Mouse (Mus musculus) liver, embryonic 13.5 days (tissue): Measurements from ENCODE around the gene Sncb. TPM values are rescaled to one million over a fixed set of nuclear protein-coding genes. Genes with fewer than 3 reads are reported as not detected.

ENCODE experiments used
- ATAC-seq: fragments of 200-750 bp; cut with Nextera tagmentation; 2 replicates; pipeline ENCODE4 v1.8.0; 2017; ENCODE audit warnings: low read depth, mild to moderate bottlenecking, moderate number of reproducible peaks, moderate library complexity
- DNase-seq: peaks from one replicate; pipeline ENCODE4 v3.0.0; 2022
- H3K27ac ChIP-seq: fragments of 300-500 bp; sonication (generic); 2 replicates; pipeline ENCODE4 v1.5.1; 2015; ENCODE audit warnings: moderate library complexity, mild to moderate bottlenecking, inconsistent platforms
- H3K27me3 ChIP-seq: fragments of 300-500 bp; sonication (generic); 2 replicates; pipeline ENCODE4 v1.6.1; 2015; ENCODE audit warnings: mild to moderate bottlenecking, inconsistent platforms
- H3K36me3 ChIP-seq: fragments of 300-500 bp; sonication (generic); 2 replicates; pipeline ENCODE4 v1.6.1; 2015; ENCODE audit warnings: mild to moderate bottlenecking, inconsistent platforms
- H3K4me1 ChIP-seq: fragments of 300-500 bp; sonication (generic); replicated peaks from 2 replicates; pipeline ENCODE4 v1.6.1; 2015; ENCODE audit warnings: inconsistent platforms
- H3K4me2 ChIP-seq: fragments of 300-500 bp; sonication (generic); 2 replicates; pipeline ENCODE4 v1.6.1; 2015; ENCODE audit warnings: inconsistent platforms, mild to moderate bottlenecking, moderate library complexity
- H3K4me3 ChIP-seq: fragments of 300-500 bp; sonication (generic); replicated peaks from 2 replicates; pipeline ENCODE4 v1.5.1; 2015; ENCODE audit warnings: mild to moderate bottlenecking, inconsistent platforms
- H3K9ac ChIP-seq: fragments of 300-500 bp; sonication (generic); 2 replicates; pipeline ENCODE4 v1.6.1; 2015; ENCODE audit warnings: mild to moderate bottlenecking, inconsistent platforms
- H3K9me3 ChIP-seq: fragments of 300-500 bp; sonication (generic); replicated peaks from 2 replicates; pipeline ENCODE4 v1.6.1; 2016; ENCODE audit warnings: inconsistent platforms
- WGBS: fragments of 180-500 bp; shearing (Covaris S2); methylation state at CpG from one replicate; pipeline ENCODE4 v1.1.7; 2015; ENCODE audit not compliant: insufficient replicate concordance; 5-methylcytosine and 5-hydroxymethylcytosine counted together
- polyA plus RNA-seq: library from polyadenylated mRNA; unstranded; fragments of >200 nt; fragmentation: Nextera tagmentation; extraction: Ambion mirVana; gene quantifications from 2 replicates; pipeline ENCODE4 v1.2.1, GENCODE M21; 2015

The Sncb gene
- polyA plus RNA-seq, 1 experiment from 2014 or later, result not detected

- Histone ChIP-seq H3K4me2 (peak overlapping the region; percentile 54), H3K9ac (no peak overlapping the region), H3K27me3 (peaks cover 57% of the 10 kb centered on the region), H3K4me3 (peak overlapping the region; percentile 36), H3K4me1 (no peaks in the 10 kb centered on the region), H3K27ac (no peak overlapping the region), H3K36me3 (no peaks in the 10 kb centered on the region), H3K9me3 (no peaks in the 10 kb centered on the region)
- 6% methylated on average over 33 of the region's 34 CpGs for WGBS
- no peak for DNase-seq
- no peak for ATAC-seq
Measured at GRCm38 (mm10) chr13:54738213-54738601, 28.2 kb downstream of the Sncb start.

- Histone ChIP-seq H3K36me3 (no peaks in the 10 kb centered on the region), H3K9ac (no peak overlapping the region), H3K4me3 (peak overlapping the region; percentile 36), H3K27me3 (peaks cover 57% of the 10 kb centered on the region), H3K4me2 (peak overlapping the region; percentile 54), H3K9me3 (no peaks in the 10 kb centered on the region), H3K4me1 (no peaks in the 10 kb centered on the region), H3K27ac (no peak overlapping the region)
- no peak for ATAC-seq
- WGBS, result 1% methylated on average over 83 of the region's 87 CpGs
- no peak for DNase-seq
Measured at GRCm38 (mm10) chr13:54737488-54738212, 28.7 kb downstream of the Sncb start.

GRCm38 (mm10) chr13:54736931-54737330 is 29.5 kb downstream of the Sncb start:
- WGBS, result 14% methylated on average over 3 of the region's 3 CpGs

DNA sequence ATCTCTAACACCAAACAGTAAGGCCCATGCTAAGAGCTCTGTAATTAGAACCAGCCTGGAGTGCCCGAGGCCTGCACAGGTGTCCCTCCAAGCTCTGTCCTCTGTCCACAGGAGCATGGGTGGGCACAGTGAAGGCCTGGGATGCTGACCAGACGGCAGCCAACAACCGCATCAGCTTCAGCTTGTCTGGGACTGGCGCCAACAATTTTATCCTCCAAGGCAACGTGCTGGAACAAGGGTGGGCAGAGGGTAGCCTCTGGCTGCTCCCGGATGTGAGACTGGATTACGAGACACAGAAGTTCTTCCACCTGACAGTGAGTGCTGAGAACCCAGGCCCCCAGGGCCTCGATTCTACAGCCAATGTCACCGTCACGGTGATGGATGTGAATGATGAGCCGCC is 40.3 kb downstream of the Sncb start:
- no peak overlapping the region for H3K9ac ChIP-seq
- DNase-seq, result no peak
- H3K4me3 ChIP-seq, result no peak overlapping the region
- H3K27ac ChIP-seq, result no peak overlapping the region
- no peak for ATAC-seq
- H3K4me1 ChIP-seq, result no peaks in the 10 kb centered on the region
- 62% methylated on average over 11 of the region's 11 CpGs for WGBS
- H3K27me3 ChIP-seq, result no peaks in the 10 kb centered on the region
- H3K9me3 ChIP-seq, result peaks cover 7% of the 10 kb centered on the region; the same call in 1 of the 2 replicates
- H3K36me3 ChIP-seq, result peaks cover 7% of the 10 kb centered on the region; the same call in 1 of the 2 replicates
- no peak overlapping the region for H3K4me2 ChIP-seq

More at GRCm38 (mm10) chr13:54736931-54737330, 29.5 kb downstream of the Sncb start:
- H3K27ac ChIP-seq, result no peak overlapping the region
- no peak overlapping the region for H3K9ac ChIP-seq
- no peak overlapping the region for H3K4me3 ChIP-seq
- no peaks in the 10 kb centered on the region for H3K9me3 ChIP-seq
- peaks cover 55% of the 10 kb centered on the region for H3K27me3 ChIP-seq
- H3K4me2 ChIP-seq, result no peak overlapping the region
- ATAC-seq, result no peak
- H3K36me3 ChIP-seq, result no peaks in the 10 kb centered on the region
- H3K4me1 ChIP-seq, result no peaks in the 10 kb centered on the region
- no peak for DNase-seq

DNA sequence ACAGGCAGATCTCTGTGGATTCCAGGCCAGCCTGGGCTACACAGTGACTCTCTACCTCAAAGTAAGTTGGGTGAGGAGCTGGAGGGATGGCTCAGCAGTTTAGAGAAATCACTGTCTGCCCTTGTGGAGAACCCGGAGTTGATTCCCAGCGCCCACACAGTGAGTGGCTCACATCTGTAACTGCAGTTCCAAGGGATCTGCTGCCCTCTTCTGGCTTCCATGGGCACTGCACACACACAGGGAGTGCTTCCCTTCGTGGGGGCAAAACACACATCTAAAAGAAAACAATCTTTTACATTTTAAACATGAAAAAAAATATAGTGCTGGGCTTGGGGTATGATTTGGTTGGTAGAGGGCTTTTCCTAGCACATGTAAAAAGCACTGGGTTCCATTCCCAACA is 43.3 kb downstream of the Sncb start:
- H3K36me3 ChIP-seq, result peaks cover 7% of the 10 kb centered on the region; the same call in 1 of the 2 replicates
- no peak for ATAC-seq
- H3K4me1 ChIP-seq, result no peaks in the 10 kb centered on the region
- WGBS, result 74% methylated on average over 3 of the region's 3 CpGs
- H3K4me3 ChIP-seq, result no peak overlapping the region
- no peak overlapping the region for H3K9ac ChIP-seq
- H3K9me3 ChIP-seq, result peaks cover 7% of the 10 kb centered on the region; the same call in 1 of the 2 replicates
- no peak overlapping the region for H3K27ac ChIP-seq
- no peak for DNase-seq
- no peak overlapping the region for H3K4me2 ChIP-seq
- H3K27me3 ChIP-seq, result no peaks in the 10 kb centered on the region

DNA sequence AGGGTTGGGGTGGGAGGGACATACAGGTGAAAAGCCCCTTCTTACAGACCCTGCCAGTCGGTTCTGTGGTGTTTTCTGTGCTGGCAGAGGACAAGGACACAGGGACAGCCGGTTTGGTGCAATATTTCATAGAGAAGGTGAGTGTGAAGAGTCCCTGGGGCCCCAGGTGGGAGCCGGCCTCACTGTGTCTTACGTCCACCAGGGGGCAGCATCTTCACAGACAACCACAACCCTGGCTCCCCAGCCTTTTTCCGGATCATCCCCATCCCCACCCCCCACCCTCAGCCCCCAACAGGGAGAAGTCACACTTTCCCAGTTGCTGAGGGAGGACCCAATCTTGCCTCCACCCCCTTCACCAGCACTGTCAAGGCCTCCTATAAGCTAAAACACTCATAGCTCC is 49.5 kb downstream of the Sncb start:
- peak; percentile 8 for DNase-seq
- H3K4me2 ChIP-seq, result no peak overlapping the region
- H3K4me3 ChIP-seq, result no peak overlapping the region
- ATAC-seq, result no peak
- no peaks in the 10 kb centered on the region for H3K9me3 ChIP-seq
- H3K9ac ChIP-seq, result no peak overlapping the region
- no peaks in the 10 kb centered on the region for H3K4me1 ChIP-seq
- under 1% methylated on average over 5 of the region's 5 CpGs for WGBS
- no peak overlapping the region for H3K27ac ChIP-seq
- no peaks in the 10 kb centered on the region for H3K27me3 ChIP-seq
- H3K36me3 ChIP-seq, result no peaks in the 10 kb centered on the region

DNA sequence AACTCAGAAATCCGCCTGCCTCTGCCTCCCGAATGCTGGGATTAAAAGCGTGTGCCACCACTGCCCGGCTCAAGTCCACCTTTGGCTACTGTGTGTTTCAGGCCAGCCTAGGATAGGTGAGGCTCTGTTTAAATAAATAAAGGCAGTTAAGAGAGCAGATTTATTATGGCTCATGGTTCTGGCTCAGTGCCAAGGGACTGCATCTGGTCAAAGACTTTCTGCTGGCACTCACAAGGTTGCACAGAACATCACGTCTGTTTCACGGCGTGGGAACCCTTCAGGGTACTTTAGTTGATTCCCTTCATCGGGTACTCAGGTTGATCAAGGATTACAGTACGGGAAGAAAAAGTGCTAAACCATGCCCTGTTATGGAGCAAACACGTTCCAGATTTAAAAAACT is 51.4 kb downstream of the Sncb start:
- no peaks in the 10 kb centered on the region for H3K36me3 ChIP-seq
- H3K4me2 ChIP-seq, result no peak overlapping the region
- ATAC-seq (no peak), DNase-seq (no peak)
- H3K9me3 ChIP-seq, result 0 out of 2 replicates have a peak, but pooled peaks cover 4% of the 10 kb centered on the region
- no peak overlapping the region for H3K9ac ChIP-seq
- H3K27me3 ChIP-seq, result no peaks in the 10 kb centered on the region
- H3K4me3 ChIP-seq, result no peak overlapping the region
- WGBS, result 62% methylated on average over 10 of the region's 10 CpGs
- no peaks in the 10 kb centered on the region for H3K4me1 ChIP-seq
- no peak overlapping the region for H3K27ac ChIP-seq

DNA sequence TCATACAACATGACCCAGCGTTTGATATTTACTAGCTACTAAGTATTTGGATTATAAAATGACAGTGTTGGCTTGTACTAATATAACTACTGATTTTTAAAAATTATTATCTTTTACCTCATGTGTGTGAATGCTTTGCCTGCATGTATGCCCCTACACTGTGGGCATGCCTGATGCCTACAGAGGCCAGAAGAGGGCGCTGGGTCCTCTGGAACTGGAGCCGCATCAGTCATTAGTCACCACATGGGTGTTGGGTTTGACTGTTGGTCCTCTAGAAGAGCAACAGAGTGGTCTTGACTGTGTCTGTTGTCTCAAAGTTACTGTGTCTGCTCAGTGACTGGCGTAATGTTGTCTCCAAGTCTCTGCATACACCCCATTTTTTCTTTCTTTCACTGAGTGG is 52.0 kb downstream of the Sncb start:
- Histone ChIP-seq H3K27ac (no peak overlapping the region), H3K9ac (no peak overlapping the region), H3K4me1 (no peaks in the 10 kb centered on the region), H3K27me3 (no peaks in the 10 kb centered on the region), H3K36me3 (no peaks in the 10 kb centered on the region), H3K9me3 (0 out of 2 replicates have a peak, but pooled peaks cover 4% of the 10 kb centered on the region), H3K4me2 (no peak overlapping the region), H3K4me3 (no peak overlapping the region)
- ATAC-seq (no peak), DNase-seq (no peak)
- 30% methylated on average over 4 of the region's 4 CpGs for WGBS

DNA sequence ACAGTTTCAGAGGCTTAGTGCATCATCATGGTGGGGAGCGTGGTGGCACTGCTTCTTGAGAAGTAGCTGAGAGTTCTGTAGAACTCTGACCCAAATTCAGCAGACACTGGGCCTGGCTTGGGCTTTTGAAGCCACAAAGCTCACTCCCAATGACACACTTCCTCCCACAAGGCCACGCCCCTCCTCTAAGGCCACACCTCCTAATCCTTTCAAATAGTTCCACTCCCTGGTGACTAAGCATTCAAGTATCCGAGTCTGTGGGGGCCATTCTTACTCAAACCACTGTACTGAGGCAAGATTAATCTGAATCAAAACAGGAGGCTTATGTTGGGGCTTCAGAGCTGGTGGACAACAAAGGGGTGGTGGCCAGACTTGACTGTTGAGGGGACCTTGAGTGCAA is 55.5 kb downstream of the Sncb start:
- H3K36me3 ChIP-seq, result no peaks in the 10 kb centered on the region
- H3K27me3 ChIP-seq, result no peaks in the 10 kb centered on the region
- H3K9ac ChIP-seq, result no peak overlapping the region
- H3K4me3 ChIP-seq, result no peak overlapping the region
- ATAC-seq (no peak), DNase-seq (no peak)
- 0 out of 2 replicates have a peak, but pooled peaks cover 3% of the 10 kb centered on the region for H3K4me1 ChIP-seq
- H3K9me3 ChIP-seq, result 0 out of 2 replicates have a peak, but pooled peaks cover 4% of the 10 kb centered on the region
- H3K4me2 ChIP-seq, result no peak overlapping the region
- no peak overlapping the region for H3K27ac ChIP-seq
- 50% methylated on average over 3 of the region's 3 CpGs for WGBS

Other genes starting within 250 kb of the Sncb start
- gene 4833439L19Rik, start 201.2 kb downstream of the Sncb start, polyA plus RNA-seq, result 53.0 and 60.1 TPM in 2 replicates
- 9.0 and 9.2 TPM in 2 replicates for gene Arl10, start 191.6 kb downstream of the Sncb start, polyA plus RNA-seq
- 74.9 and 84.5 TPM in 2 replicates for gene Nop16, start 176.5 kb downstream of the Sncb start, polyA plus RNA-seq
- gene Higd2a, start 176.4 kb downstream of the Sncb start, polyA plus RNA-seq, result 117 and 118 TPM in 2 replicates
- gene Cltb, start 155.3 kb downstream of the Sncb start, polyA plus RNA-seq, result 51.0 and 54.2 TPM in 2 replicates
- 30.5 and 33.9 TPM in 2 replicates for gene Faf2, start 144.8 kb downstream of the Sncb start, polyA plus RNA-seq
- 23.8 and 24.5 TPM in 2 replicates for gene Rnf44, start 72.7 kb downstream of the Sncb start, polyA plus RNA-seq
- gene Cdhr2, start 65.1 kb downstream of the Sncb start, polyA plus RNA-seq, result 7.8 and 10.5 TPM in 2 replicates
- 0.02 and 0.05 TPM in 2 replicates for gene Gprin1, start 16.7 kb downstream of the Sncb start, polyA plus RNA-seq
- not detected in 2 replicates for gene Eif4e1b, start 17.4 kb upstream of the Sncb start, polyA plus RNA-seq
- 1.5 and 2.0 TPM in 2 replicates for gene Tspan17, start 22.8 kb upstream of the Sncb start, polyA plus RNA-seq
- gene Unc5a, start 182.8 kb upstream of the Sncb start, polyA plus RNA-seq, result 0.52 and 0.55 TPM in 2 replicates